Mouse (Mus musculus) heart, embryonic 10.5 days (tissue): Measurements from ENCODE around the gene Nfasc. TPM values are rescaled to one million over a fixed set of nuclear protein-coding genes. Genes with fewer than 3 reads are reported as not detected.

ENCODE experiments used
- DNase-seq: peaks from one replicate; pipeline ENCODE4 v3.0.0-alpha.2; 2017; ENCODE audit warnings: low spot score
- H3K27ac ChIP-seq: fragments of 300-500 bp; sonication (generic); 2 replicates; pipeline ENCODE4 v1.5.1; 2016; ENCODE audit warnings: mild to moderate bottlenecking
- H3K27me3 ChIP-seq: fragments of 300-500 bp; sonication (generic); 2 replicates; pipeline ENCODE4 v1.6.1; 2016; ENCODE audit warnings: mild to moderate bottlenecking; ENCODE audit not compliant: poor library complexity, insufficient read depth, severe bottlenecking
- H3K36me3 ChIP-seq: fragments of 300-500 bp; sonication (generic); 2 replicates; pipeline ENCODE4 v1.6.1; 2016; ENCODE audit warnings: mild to moderate bottlenecking, moderate library complexity
- H3K4me1 ChIP-seq: fragments of 300-500 bp; sonication (generic); 2 replicates; pipeline ENCODE4 v1.6.1; 2016; ENCODE audit warnings: mild to moderate bottlenecking
- H3K4me3 ChIP-seq: fragments of 300-500 bp; sonication (generic); 2 replicates; pipeline ENCODE4 v1.5.1; 2016; ENCODE audit warnings: mild to moderate bottlenecking, moderate library complexity
- H3K9me3 ChIP-seq: fragments of 300-500 bp; sonication (generic); 2 replicates; pipeline ENCODE4 v1.6.1; 2016; ENCODE audit warnings: mild to moderate bottlenecking, moderate library complexity
- WGBS: fragments of 180-500 bp; shearing (Covaris S2); methylation state at CpG from one replicate; pipeline ENCODE4 v1.1.7; 2016; 5-methylcytosine and 5-hydroxymethylcytosine counted together
- polyA plus RNA-seq: library from polyadenylated mRNA; unstranded; fragments of >200 nt; fragmentation: Nextera tagmentation; extraction: Ambion mirVana; gene quantifications from 2 replicates; pipeline ENCODE4 v1.2.1, GENCODE M21; 2016

Nfasc gene
- polyA plus RNA-seq, 1 experiment from 2014 or later = 0.84 TPM

- Histone ChIP-seq H3K36me3 (no peaks in the 10 kb centered on the region), H3K4me3 (no peak overlapping the region), H3K27ac (no peak overlapping the region), H3K27me3 (peaks cover 42% of the 10 kb centered on the region), H3K4me1 (peaks cover 9% of the 10 kb centered on the region), H3K9me3 (no peaks in the 10 kb centered on the region)
- DNase-seq = no peak
- 85% methylated on average over 11 of the region's 11 CpGs for WGBS
Measured at GRCm38 (mm10) chr1:132516776-132517175, 224.8 kb downstream of the Nfasc start.

- H3K36me3 ChIP-seq = no peaks in the 10 kb centered on the region
- no peaks in the 10 kb centered on the region for H3K4me1 ChIP-seq
- H3K27ac ChIP-seq = no peak overlapping the region
- DNase-seq = no peak
- 83% methylated on average over 12 of the region's 12 CpGs for WGBS
- H3K27me3 ChIP-seq = peaks cover 41% of the 10 kb centered on the region
- H3K9me3 ChIP-seq = no peaks in the 10 kb centered on the region
- no peak overlapping the region for H3K4me3 ChIP-seq
Measured at GRCm38 (mm10) chr1:132515339-132515738, 226.3 kb downstream of the Nfasc start.

Other genes starting within 250 kb of the Nfasc start
- gene Tmem81, start 235.6 kb downstream of the Nfasc start, polyA plus RNA-seq = 1.2 and 1.3 TPM in 2 replicates
- gene Cntn2, start 198.5 kb downstream of the Nfasc start, polyA plus RNA-seq = 0.14 and 0.67 TPM in 2 replicates
- 5.1 and 6.3 TPM in 2 replicates for gene Lrrn2, start 138.5 kb upstream of the Nfasc start, polyA plus RNA-seq